Mouse (Mus musculus) forebrain, embryonic 13.5 days (tissue): ENCODE measurements around the gene 1110032A03Rik. TPM values are rescaled to one million over a fixed set of nuclear protein-coding genes. Genes with fewer than 3 reads are reported as not detected.

ENCODE experiments used
- polyA plus RNA-seq: library from polyadenylated mRNA; unstranded; fragments of >200 nt; fragmentation: Nextera tagmentation; extraction: Ambion mirVana; gene quantifications from 2 replicates; pipeline ENCODE4 v1.2.1, GENCODE M21; 2015

The 1110032A03Rik gene
- polyA plus RNA-seq, 1 experiment from 2014 or later: 44.2 TPM

Other genes with a start within 250 kb of the 1110032A03Rik start
- 97.0 and 102 TPM in 2 replicates for gene Pts, start 246.8 kb downstream of the 1110032A03Rik start, polyA plus RNA-seq
- 16.4 and 17.3 TPM in 2 replicates for gene Il18, start 220.7 kb downstream of the 1110032A03Rik start, polyA plus RNA-seq
- gene Bco2, start 220.3 kb downstream of the 1110032A03Rik start, polyA plus RNA-seq: 0.20 and 0.37 TPM in 2 replicates
- gene Tex12, start 214.2 kb downstream of the 1110032A03Rik start, polyA plus RNA-seq: 0.18 TPM in 1 of 2 replicates, not detected in the other
- gene Sdhd, start 171.7 kb downstream of the 1110032A03Rik start, polyA plus RNA-seq: 214 and 228 TPM in 2 replicates
- 374 and 437 TPM in 2 replicates for gene Timm8b, start 171.6 kb downstream of the 1110032A03Rik start, polyA plus RNA-seq
- gene Pih1d2, start 158.2 kb downstream of the 1110032A03Rik start, polyA plus RNA-seq: 5.0 and 6.0 TPM in 2 replicates
- 22.4 and 26.1 TPM in 2 replicates for gene Nkapd1, start 158.1 kb downstream of the 1110032A03Rik start, polyA plus RNA-seq
- 40.6 and 40.8 TPM in 2 replicates for gene Dlat, start 115.7 kb downstream of the 1110032A03Rik start, polyA plus RNA-seq
- gene Dixdc1, start 36.0 kb downstream of the 1110032A03Rik start, polyA plus RNA-seq: 20.2 and 21.4 TPM in 2 replicates
- 1.0 and 1.2 TPM in 2 replicates for gene 2310030G06Rik, start 29.0 kb downstream of the 1110032A03Rik start, polyA plus RNA-seq
- gene Cryab, start 24.2 kb downstream of the 1110032A03Rik start, polyA plus RNA-seq: 4.7 and 6.5 TPM in 2 replicates
- gene Hspb2, start 23.2 kb downstream of the 1110032A03Rik start, polyA plus RNA-seq: not detected in 2 replicates
- 10.9 and 12.3 TPM in 2 replicates for gene Fdxacb1, start 7.3 kb downstream of the 1110032A03Rik start, polyA plus RNA-seq
- gene Alg9, start 501 bp downstream of the 1110032A03Rik start, polyA plus RNA-seq: 33.5 and 38.4 TPM in 2 replicates
- 86.3 and 89.7 TPM in 2 replicates for gene Ppp2r1b, start 69.8 kb upstream of the 1110032A03Rik start, polyA plus RNA-seq
- gene Sik2, start 233.6 kb upstream of the 1110032A03Rik start, polyA plus RNA-seq: 14.4 and 15.1 TPM in 2 replicates